Mouse (Mus musculus) kidney, adult 2 months (tissue): ENCODE data around the gene BC016579.

Source experiments
- CTCF ChIP-seq: fragments of 200-500 bp; conservative IDR thresholded peaks from 2 replicates; pipeline ENCODE4 v1.5.1; 2011; ENCODE audit warnings: low read depth, mild to moderate bottlenecking, control low read depth, low read length, moderate library complexity, mixed read lengths; ENCODE audit not compliant: insufficient read depth, insufficient read length
- POLR2A ChIP-seq: fragments of 200-500 bp; IDR thresholded peaks from one replicate; pipeline ENCODE4 v1.6.1; 2011; ENCODE audit warnings: low read depth, low read length, control low read depth

DNA sequence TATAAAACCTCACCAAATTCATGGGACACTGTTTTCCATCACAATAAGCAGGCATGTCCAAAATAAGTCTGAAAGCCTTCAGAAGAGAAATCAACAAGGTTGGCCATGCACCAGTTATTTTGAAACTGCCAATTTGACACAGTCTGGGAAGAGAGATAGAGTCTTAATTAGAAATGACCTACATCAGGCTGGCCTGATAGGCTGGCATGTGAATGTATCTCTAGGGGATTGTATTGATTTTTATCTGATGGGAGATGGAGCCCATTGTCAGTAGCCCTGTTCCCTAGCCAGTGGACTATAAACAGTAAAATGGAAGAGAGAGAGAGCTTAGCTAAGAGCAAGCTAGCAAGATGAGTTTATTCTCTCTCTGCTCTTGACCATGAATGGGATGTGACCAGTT lies 58.4 kb downstream of the BC016579 start:
- TF ChIP-seq CTCF (no peak), POLR2A (no peak)
